Mouse (Mus musculus) liver, embryonic 11.5 days (tissue): ENCODE measurements around the gene Smad6. TPM values are rescaled to one million over a fixed set of nuclear protein-coding genes. Genes with fewer than 3 reads are reported as not detected.

Experiments used
- ATAC-seq: fragments of 200-750 bp; cut with Nextera tagmentation; replicated peaks from 2 replicates; pipeline ENCODE4 v1.8.0; 2017; ENCODE audit warnings: moderate number of reproducible peaks, mild to moderate bottlenecking, moderate TSS enrichment, moderate library complexity; ENCODE audit not compliant: low FRiP score
- DNase-seq: peaks from one replicate; pipeline ENCODE4 v3.0.0-alpha.2; 2017; ENCODE audit warnings: low spot score
- H3K27ac ChIP-seq: fragments of 300-500 bp; sonication (generic); 2 replicates; pipeline ENCODE4 v1.5.1; 2014; ENCODE audit warnings: mild to moderate bottlenecking, low read depth, low read length, control low read depth
- H3K27me3 ChIP-seq: fragments of 300-500 bp; sonication (generic); replicated peaks from 2 replicates; pipeline ENCODE4 v1.6.1; 2014; ENCODE audit warnings: low read length, mixed read lengths; ENCODE audit not compliant: control insufficient read depth, insufficient read depth
- H3K36me3 ChIP-seq: fragments of 300-500 bp; sonication (generic); 2 replicates; pipeline ENCODE4 v1.6.1; 2014; ENCODE audit warnings: mild to moderate bottlenecking, low read length, moderate library complexity, mixed read lengths; ENCODE audit not compliant: control insufficient read depth, insufficient read depth
- H3K4me1 ChIP-seq: fragments of 300-500 bp; sonication (generic); replicated peaks from 2 replicates; pipeline ENCODE4 v1.6.1; 2014; ENCODE audit warnings: low read length, mixed read lengths; ENCODE audit not compliant: control insufficient read depth, insufficient read depth
- H3K4me2 ChIP-seq: fragments of 300-500 bp; sonication (generic); 2 replicates; pipeline ENCODE4 v1.6.1; 2014; ENCODE audit warnings: mild to moderate bottlenecking, control low read depth, moderate library complexity
- H3K4me3 ChIP-seq: fragments of 300-500 bp; sonication (generic); 2 replicates; pipeline ENCODE4 v1.5.1; 2014; ENCODE audit warnings: low read depth, low read length, control low read depth
- H3K9ac ChIP-seq: fragments of 300-500 bp; sonication (generic); 2 replicates; pipeline ENCODE4 v1.6.1; 2014; ENCODE audit warnings: low read depth, low read length, control low read depth
- H3K9me3 ChIP-seq: fragments of 300-500 bp; sonication (generic); 2 replicates; pipeline ENCODE4 v1.6.1; 2016; ENCODE audit warnings: low read length, inconsistent platforms, mixed read lengths; ENCODE audit not compliant: control insufficient read depth
- WGBS: fragments of 180-500 bp; shearing (Covaris S2); extraction: QIAGEN DNeasy Blood & Tissue Kit; methylation state at CpG from one replicate; pipeline ENCODE4 v1.1.7; 2014; 5-methylcytosine and 5-hydroxymethylcytosine counted together
- polyA plus RNA-seq: library from polyadenylated mRNA; unstranded; fragments of >200 nt; fragmentation: Nextera tagmentation; extraction: Ambion mirVana; gene quantifications from 2 replicates; pipeline ENCODE4 v1.2.1, GENCODE M21; 2014

Gene Smad6
- polyA plus RNA-seq, 1 experiment from 2014 or later: 10.1 TPM

- H3K36me3 ChIP-seq: no peaks in the 10 kb centered on the region
- peaks cover 15% of the 10 kb centered on the region for H3K4me1 ChIP-seq
- no peak for ATAC-seq
- no peak overlapping the region for H3K4me2 ChIP-seq
- H3K9ac ChIP-seq: no peak overlapping the region
- H3K4me3 ChIP-seq: no peak overlapping the region
- H3K9me3 ChIP-seq: no peaks in the 10 kb centered on the region
- H3K27me3 ChIP-seq: no peaks in the 10 kb centered on the region
- no peak for DNase-seq
- WGBS: 62% methylated on average over 6 of the region's 6 CpGs
- H3K27ac ChIP-seq: 0 out of 2 replicates have a peak overlapping the region, but pooled peaks have one; percentile 23
These were observed 8.2 kb upstream of the Smad6 start for GRCm38 (mm10) chr9:64029908-64030631.

GRCm38 (mm10) chr9:64025565-64025964 lies 3.7 kb upstream of the Smad6 start:
- H3K36me3 ChIP-seq: no peaks in the 10 kb centered on the region
- H3K9ac ChIP-seq: no peak overlapping the region
- H3K4me3 ChIP-seq: no peak overlapping the region
- no peak overlapping the region for H3K27ac ChIP-seq
- 3% methylated on average over 3 of the region's 3 CpGs for WGBS
- no peak overlapping the region for H3K4me2 ChIP-seq
- DNase-seq (no peak), ATAC-seq (no peak)
- H3K27me3 ChIP-seq: peaks cover 7% of the 10 kb centered on the region
- no peaks in the 10 kb centered on the region for H3K9me3 ChIP-seq
- peaks cover 34% of the 10 kb centered on the region for H3K4me1 ChIP-seq

GRCm38 (mm10) chr9:64024976-64025375 lies 3.1 kb upstream of the Smad6 start:
- no peak for DNase-seq
- no peak for ATAC-seq
- 17% methylated on average over 2 of the region's 2 CpGs for WGBS
- H3K9ac ChIP-seq: no peak overlapping the region
- H3K4me3 ChIP-seq: no peak overlapping the region
- peaks cover 13% of the 10 kb centered on the region for H3K27me3 ChIP-seq
- H3K4me1 ChIP-seq: peaks cover 33% of the 10 kb centered on the region
- no peaks in the 10 kb centered on the region for H3K36me3 ChIP-seq
- H3K9me3 ChIP-seq: no peaks in the 10 kb centered on the region
- no peak overlapping the region for H3K4me2 ChIP-seq
- no peak overlapping the region for H3K27ac ChIP-seq

GRCm38 (mm10) chr9:64022562-64023366 lies 905 bp upstream of the Smad6 start:
- under 1% methylated on average over 49 of the region's 54 CpGs for WGBS
- DNase-seq: peak; percentile 99

GRCm38 (mm10) chr9:64021319-64021850 lies 474 bp downstream of the Smad6 start:
- H3K4me3 ChIP-seq: peak overlapping the region; percentile 71
- H3K27ac ChIP-seq: peak overlapping the region; percentile 96
- peak overlapping the region; percentile 78 for H3K9ac ChIP-seq
- peaks cover 65% of the 10 kb centered on the region for H3K4me1 ChIP-seq
- peak overlapping the region; percentile 97 for H3K4me2 ChIP-seq
- H3K36me3 ChIP-seq: no peaks in the 10 kb centered on the region; the same call in 1 of the 2 replicates
- DNase-seq (no peak), ATAC-seq (no peak)
- H3K27me3 ChIP-seq: peaks cover 23% of the 10 kb centered on the region
- no peaks in the 10 kb centered on the region for H3K9me3 ChIP-seq
- under 1% methylated on average over 26 of the region's 32 CpGs for WGBS

More at GRCm38 (mm10) chr9:64022562-64023366, 905 bp upstream of the Smad6 start:
- peak; percentile 87 for ATAC-seq
- Histone ChIP-seq H3K4me3 (peak overlapping the region; percentile 71), H3K4me1 (peaks cover 51% of the 10 kb centered on the region), H3K27ac (peak overlapping the region; percentile 96), H3K27me3 (peaks cover 23% of the 10 kb centered on the region), H3K36me3 (no peaks in the 10 kb centered on the region; the same call in 1 of the 2 replicates), H3K4me2 (peak overlapping the region; percentile 97), H3K9me3 (no peaks in the 10 kb centered on the region), H3K9ac (peak overlapping the region; percentile 78)

- peak overlapping the region; percentile 97 for H3K4me2 ChIP-seq
- no peaks in the 10 kb centered on the region; the same call in 1 of the 2 replicates for H3K36me3 ChIP-seq
- peak overlapping the region; percentile 71 for H3K4me3 ChIP-seq
- DNase-seq (peak; percentile 62), ATAC-seq (no peak)
- H3K9me3 ChIP-seq: no peaks in the 10 kb centered on the region
- under 1% methylated on average over 89 of the region's 89 CpGs for WGBS
- H3K27me3 ChIP-seq: peaks cover 23% of the 10 kb centered on the region
- H3K27ac ChIP-seq: peak overlapping the region; percentile 96
- H3K4me1 ChIP-seq: peaks cover 69% of the 10 kb centered on the region
- H3K9ac ChIP-seq: peak overlapping the region; percentile 78
These were observed 1.1 kb downstream of the Smad6 start for GRCm38 (mm10) chr9:64020606-64021318.

GRCm38 (mm10) chr9:64020171-64020605 lies 1.7 kb downstream of the Smad6 start:
- Histone ChIP-seq H3K36me3 (no peaks in the 10 kb centered on the region; the same call in 1 of the 2 replicates), H3K9me3 (no peaks in the 10 kb centered on the region), H3K4me1 (peaks cover 72% of the 10 kb centered on the region), H3K4me3 (peak overlapping the region; percentile 71), H3K27ac (peak overlapping the region; percentile 96), H3K4me2 (peak overlapping the region; percentile 97), H3K27me3 (peaks cover 23% of the 10 kb centered on the region), H3K9ac (peak overlapping the region; percentile 78)
- under 1% methylated on average over 49 of the region's 50 CpGs for WGBS
- DNase-seq (peak; percentile 45), ATAC-seq (no peak)
